Mouse (Mus musculus) spleen, adult 2 months (tissue): ENCODE measurements around the gene Ppp1r16b. TPM values are rescaled to one million over a fixed set of nuclear protein-coding genes. Genes with fewer than 3 reads are reported as not detected.

Experiments used
- DNase-seq, 2 experiments: peaks; one replicate each; pipeline versions ENCODE4 v3.0.0 to v3.0.0-alpha.2; 2012 to 2021; ENCODE audit warnings: low spot score in 2 of 2, low read depth in 1 of 2
- H3K27ac ChIP-seq: fragments of 200-500 bp; 2 replicates; pipeline ENCODE4 v1.5.1; 2012; ENCODE audit warnings: low read length, inconsistent platforms; ENCODE audit not compliant: insufficient read depth
- H3K27me3 ChIP-seq: fragments of 200-500 bp; 2 replicates; pipeline ENCODE4 v1.6.1; 2012; ENCODE audit warnings: mild to moderate bottlenecking, moderate library complexity, low read length, inconsistent platforms; ENCODE audit not compliant: control insufficient read depth, insufficient read depth
- H3K36me3 ChIP-seq: fragments of 200-500 bp; 2 replicates; pipeline ENCODE4 v1.6.1; 2012; ENCODE audit warnings: mild to moderate bottlenecking, low read length, inconsistent platforms; ENCODE audit not compliant: control insufficient read depth, insufficient read depth
- H3K4me1 ChIP-seq: fragments of 200-500 bp; 2 replicates; pipeline ENCODE4 v1.6.1; 2011; ENCODE audit warnings: inconsistent platforms; ENCODE audit not compliant: control insufficient read depth, insufficient read depth, insufficient read length
- H3K4me3 ChIP-seq: fragments of 200-500 bp; 2 replicates; pipeline ENCODE4 v1.5.1; 2011; ENCODE audit warnings: mild to moderate bottlenecking, inconsistent platforms; ENCODE audit not compliant: insufficient read depth, insufficient read length; ENCODE audit errors: extremely low read depth
- CTCF ChIP-seq: fragments of 200-500 bp; IDR thresholded peaks from 2 replicates; pipeline ENCODE4 v1.5.1; 2011; ENCODE audit warnings: mild to moderate bottlenecking, inconsistent platforms; ENCODE audit not compliant: insufficient read depth, insufficient read length, insufficient replicate concordance; ENCODE audit errors: extremely low read depth
- POLR2A ChIP-seq: fragments of 200-500 bp; IDR thresholded peaks from 2 replicates; pipeline ENCODE4 v1.6.1; 2011; ENCODE audit warnings: low read depth, low read length, inconsistent platforms
- WGBS: fragments of 180-500 bp; shearing (Covaris S2); methylation state at CpG from one replicate; pipeline ENCODE4 v1.1.7; 2018; 5-methylcytosine and 5-hydroxymethylcytosine counted together
- polyA plus RNA-seq: library from polyadenylated mRNA; depleted of rRNA; stranded (reverse); fragments of >200 nt; gene quantifications from 2 replicates; pipeline ENCODE4 v1.2.3, GENCODE M21; 2012; rRNA removed

Ppp1r16b gene
- polyA plus RNA-seq, 1 experiment = 17.6 TPM

- TF ChIP-seq CTCF (no peak), POLR2A (no peak)
- Histone ChIP-seq H3K27ac (no peak overlapping the region), H3K36me3 (peaks cover 18% of the 10 kb centered on the region), H3K4me3 (no peak overlapping the region), H3K4me1 (no peaks in the 10 kb centered on the region), H3K27me3 (no peaks in the 10 kb centered on the region)
- no peak for DNase-seq
- WGBS = 86% methylated on average over 8 of the region's 8 CpGs
These were observed 138.4 kb downstream of the Ppp1r16b start for GRCm38 (mm10) chr2:158803575-158803974.

GRCm38 (mm10) chr2:158815686-158816085 lies 150.5 kb downstream of the Ppp1r16b start:
- no peaks in the 10 kb centered on the region for H3K27me3 ChIP-seq
- H3K4me3 ChIP-seq = no peak overlapping the region
- no peak for DNase-seq
- peaks cover 12% of the 10 kb centered on the region for H3K36me3 ChIP-seq
- no peak overlapping the region for H3K27ac ChIP-seq
- H3K4me1 ChIP-seq = no peaks in the 10 kb centered on the region
- TF ChIP-seq POLR2A (no peak), CTCF (no peak)

Other genes starting within 250 kb of the Ppp1r16b start
- gene Adig, start 162.8 kb upstream of the Ppp1r16b start, polyA plus RNA-seq = 0.65 and 0.67 TPM in 2 replicates
- gene Arhgap40, start 152.6 kb upstream of the Ppp1r16b start, polyA plus RNA-seq = 0.06 TPM in 1 of 2 replicates, not detected in the other
- 0.02 TPM in 1 of 2 replicates, not detected in the other for gene Slc32a1, start 54.6 kb upstream of the Ppp1r16b start, polyA plus RNA-seq
- 9.4 and 11.6 TPM in 2 replicates for gene Actr5, start 40.5 kb upstream of the Ppp1r16b start, polyA plus RNA-seq
- 2.9 and 5.5 TPM in 2 replicates for gene Fam83d, start 102.7 kb downstream of the Ppp1r16b start, polyA plus RNA-seq
- gene Dhx35, start 129.4 kb downstream of the Ppp1r16b start, polyA plus RNA-seq = 19.7 and 20.3 TPM in 2 replicates